Mouse (Mus musculus) gonadal fat pad, adult 2 months (tissue): ENCODE results near the gene Mnt. TPM values are rescaled to one million over a fixed set of nuclear protein-coding genes. Genes with fewer than 3 reads are reported as not detected.

Experiments used
- DNase-seq: peaks from one replicate; pipeline ENCODE4 v3.0.0-alpha.2; 2012; ENCODE audit warnings: low read depth
- polyA plus RNA-seq: library from polyadenylated mRNA; depleted of rRNA; stranded (reverse); fragments of >200 nt; gene quantifications from 2 replicates; pipeline ENCODE4 v1.2.3, GENCODE M21; 2012

Mnt gene
- polyA plus RNA-seq, 1 experiment, result 11.5 TPM

- no peak for DNase-seq
These were observed 15.1 kb downstream of the Mnt start for GRCm38 (mm10) chr11:74845784-74846183.

- DNase-seq, result no peak
These were observed 17.3 kb downstream of the Mnt start for GRCm38 (mm10) chr11:74847919-74848521.

- no peak for DNase-seq
These were observed 20.4 kb downstream of the Mnt start for GRCm38 (mm10) chr11:74850998-74851661.

- DNase-seq, result no peak
These were observed 27.0 kb downstream of the Mnt start for GRCm38 (mm10) chr11:74857756-74858155.

GRCm38 (mm10) chr11:74862129-74862528 lies 31.4 kb downstream of the Mnt start:
- DNase-seq, result no peak

GRCm38 (mm10) chr11:74863471-74863870 lies 32.8 kb downstream of the Mnt start:
- no peak for DNase-seq

GRCm38 (mm10) chr11:74864421-74864820 lies 33.7 kb downstream of the Mnt start:
- DNase-seq, result no peak

- no peak for DNase-seq
These were observed 34.5 kb downstream of the Mnt start for GRCm38 (mm10) chr11:74865252-74865651.

DNA sequence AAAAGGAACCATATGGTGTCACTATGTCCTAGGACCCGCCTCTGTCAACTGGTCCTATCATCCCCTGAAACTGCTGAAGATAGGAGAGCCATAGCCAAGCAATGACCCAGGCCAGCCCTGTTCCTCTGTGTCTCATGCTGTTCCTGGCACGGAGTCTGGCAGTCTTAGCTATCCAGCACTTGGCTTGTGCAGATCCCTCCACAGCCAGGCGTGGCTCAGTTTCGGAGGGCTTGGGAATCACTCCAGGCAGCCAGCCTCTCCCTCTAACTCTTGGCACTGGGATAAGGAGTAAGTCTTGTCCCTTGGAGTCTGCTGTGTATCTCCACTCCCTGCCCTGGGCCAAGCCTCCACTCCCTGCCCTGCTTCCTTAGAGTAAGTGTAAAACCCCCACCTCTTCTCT lies 35.9 kb downstream of the Mnt start:
- DNase-seq, result no peak

DNA sequence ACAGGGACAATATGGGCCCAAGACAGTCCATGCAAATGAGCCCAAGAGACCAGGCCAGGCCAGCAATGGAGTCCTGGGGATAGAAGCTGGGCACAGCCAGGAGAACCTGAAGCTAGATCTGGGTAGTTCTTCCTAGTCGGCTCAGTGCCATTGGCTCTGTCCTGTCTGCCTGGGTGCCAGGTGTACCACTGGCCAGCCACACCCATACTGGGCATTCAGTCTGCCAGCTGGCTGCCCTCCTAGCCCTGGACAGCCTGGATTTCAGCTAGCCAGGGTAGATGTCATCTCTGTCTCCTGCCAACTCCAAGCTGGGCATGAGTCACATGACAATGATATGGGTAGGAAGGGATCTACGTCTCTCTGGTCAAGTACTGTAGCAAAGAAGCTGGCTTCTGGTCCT lies 36.5 kb downstream of the Mnt start:
- no peak for DNase-seq

DNA sequence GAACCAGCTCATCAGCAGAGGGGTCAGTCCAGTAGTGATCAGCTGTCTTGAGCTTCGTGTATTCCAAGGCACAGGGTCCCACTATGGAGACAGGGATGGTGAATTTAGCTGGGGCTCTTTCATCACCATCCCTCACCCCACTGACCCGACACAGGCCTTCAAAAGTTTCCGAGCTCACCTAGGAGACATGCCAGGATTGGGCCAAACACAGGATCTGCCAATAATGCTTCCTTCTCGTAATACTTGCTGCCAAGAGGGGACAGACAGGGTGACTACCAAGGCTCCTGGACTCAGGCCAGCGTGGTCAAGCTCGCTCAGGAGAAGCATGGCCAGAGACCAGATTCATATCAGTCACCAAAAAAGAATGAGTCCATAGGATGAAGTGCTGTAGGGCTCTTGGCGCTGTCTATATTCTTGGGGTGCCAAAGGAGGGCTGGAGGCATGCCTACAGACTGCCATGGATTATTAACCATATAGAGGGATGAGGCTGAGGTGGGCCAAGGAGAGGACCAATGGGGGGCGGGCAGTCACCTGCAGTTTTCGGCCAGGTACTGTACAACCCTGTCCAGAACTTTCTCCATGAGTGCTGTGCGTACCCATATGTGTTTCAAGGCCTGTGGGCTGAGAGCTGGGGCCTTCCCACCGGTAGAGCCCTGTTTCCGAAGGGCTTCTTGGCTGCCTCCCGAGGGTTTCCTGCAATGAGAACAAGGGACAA lies 37.5 kb downstream of the Mnt start:
- no peak for DNase-seq

- no peak for DNase-seq
These were observed 38.9 kb downstream of the Mnt start for GRCm38 (mm10) chr11:74869603-74870002.

- no peak for DNase-seq
These were observed 39.8 kb downstream of the Mnt start for GRCm38 (mm10) chr11:74870544-74870943.

GRCm38 (mm10) chr11:74870991-74871622 lies 40.4 kb downstream of the Mnt start:
- no peak for DNase-seq

- DNase-seq, result no peak
These were observed 43.9 kb downstream of the Mnt start for GRCm38 (mm10) chr11:74874630-74875029.

DNA sequence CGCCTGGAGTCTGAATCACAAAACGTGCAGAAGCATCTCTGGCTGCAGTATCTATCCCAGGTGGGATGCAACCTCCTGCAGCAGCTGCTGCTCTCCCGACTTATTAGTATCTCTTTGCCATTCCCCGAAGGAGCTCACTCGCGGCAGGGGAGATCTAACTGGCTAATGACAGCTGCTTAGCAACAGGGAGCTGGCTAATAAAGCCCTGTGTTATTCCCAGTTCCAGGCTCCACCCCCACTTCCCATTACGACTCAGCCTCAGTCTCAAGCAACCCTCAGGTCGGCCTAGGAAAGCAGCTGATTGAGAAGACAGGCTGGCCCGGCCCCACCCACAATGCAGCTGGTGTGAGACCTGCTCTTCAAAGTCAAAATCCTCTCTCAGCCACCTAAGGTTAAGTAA lies 46.1 kb downstream of the Mnt start:
- DNase-seq, result no peak

DNA sequence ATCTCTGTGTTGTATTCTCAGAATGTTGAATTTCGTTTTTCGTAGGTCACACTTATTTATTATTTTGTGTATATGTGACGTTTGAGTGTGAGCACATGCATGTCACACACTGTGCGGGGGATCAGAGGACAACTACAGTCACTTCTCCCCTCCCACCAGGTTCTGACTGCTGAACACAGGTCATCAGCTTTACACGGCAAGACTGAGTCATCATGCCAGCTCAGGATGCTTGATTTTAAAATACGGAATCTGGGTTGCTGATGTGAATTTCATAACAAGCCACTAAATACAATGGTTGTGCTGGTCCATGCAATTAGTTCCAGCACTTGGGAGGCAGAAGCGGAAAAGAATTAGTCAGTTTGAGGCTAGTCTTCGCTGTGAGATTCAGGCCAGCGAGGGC lies 50.3 kb downstream of the Mnt start:
- DNase-seq, result no peak

- DNase-seq, result no peak
These were observed 51.3 kb downstream of the Mnt start for GRCm38 (mm10) chr11:74881979-74882378.

- no peak for DNase-seq
These were observed 52.4 kb downstream of the Mnt start for GRCm38 (mm10) chr11:74883098-74883497.

GRCm38 (mm10) chr11:74894619-74895018 lies 63.9 kb downstream of the Mnt start:
- no peak for DNase-seq
